Mouse (Mus musculus): Measurements from ENCODE around the gene Tesmin.
A peak's percentile ranks its signal among the peaks of the same experiment; 100 is the strongest.

Tesmin gene

DNA sequence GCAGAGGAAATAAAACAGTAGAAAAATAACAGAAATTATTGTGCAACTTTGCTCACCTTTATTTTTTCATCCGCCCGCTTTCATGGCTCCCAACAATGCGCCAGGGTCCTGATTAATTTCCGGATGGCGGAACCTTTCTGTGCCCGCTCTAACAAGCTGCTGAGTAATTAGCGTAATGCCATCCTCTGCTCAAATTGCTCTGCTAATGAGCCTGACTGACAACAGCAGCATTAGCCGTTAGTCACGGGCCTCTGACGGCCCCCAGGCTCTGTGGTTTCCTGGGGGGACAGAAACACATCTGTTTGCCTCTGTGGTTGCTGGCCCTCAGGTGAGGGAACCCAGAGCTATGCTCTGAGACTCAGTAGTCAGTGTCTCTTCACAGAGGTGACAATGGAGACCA, 52.4 kb downstream of the Tesmin start:
- DNase-seq (ENCODE audit: low spot score) = no peak

DNA sequence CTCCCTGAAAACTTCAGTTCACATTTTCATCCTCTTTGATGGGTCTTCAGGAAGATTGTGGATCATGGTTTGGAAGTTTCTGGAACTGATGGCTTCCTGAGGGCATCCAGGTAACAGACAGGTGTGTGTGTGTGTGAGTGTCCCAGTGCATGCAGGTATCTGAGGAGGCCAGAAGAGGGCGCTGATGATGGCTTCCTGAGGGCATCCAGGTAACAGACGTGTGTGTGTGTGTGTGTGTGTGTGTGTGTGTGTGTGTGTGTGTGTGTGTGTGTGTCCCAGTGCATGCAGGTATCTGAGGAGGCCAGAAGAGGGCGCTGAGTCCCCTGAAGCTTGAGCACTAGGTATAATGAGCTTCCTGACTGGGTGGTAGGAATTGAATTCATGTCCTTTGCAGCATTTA, 58.7 kb downstream of the Tesmin start:
- no peak for DNase-seq (ENCODE audit: low spot score)

DNA sequence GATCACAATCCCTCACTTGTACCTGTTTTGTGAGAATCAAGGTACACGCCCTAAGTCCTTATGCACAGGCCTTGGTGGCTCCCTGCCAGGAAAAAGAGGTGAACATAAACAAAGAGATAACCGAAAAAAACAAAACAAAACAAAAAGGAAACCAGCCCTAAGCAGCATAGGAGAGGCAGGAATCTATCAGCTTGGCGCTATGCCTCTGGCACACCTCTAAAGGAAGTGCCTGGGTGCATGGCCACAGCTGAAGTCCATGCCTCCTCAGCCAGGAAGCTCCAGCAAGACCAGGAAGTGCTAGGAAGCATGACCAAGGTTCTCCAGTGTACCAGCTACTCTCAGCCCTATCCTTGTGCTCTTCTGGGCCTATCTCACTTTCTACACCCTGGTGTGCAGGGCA, 60.6 kb downstream of the Tesmin start:
- DNase-seq (ENCODE audit: low spot score) = no peak

DNA sequence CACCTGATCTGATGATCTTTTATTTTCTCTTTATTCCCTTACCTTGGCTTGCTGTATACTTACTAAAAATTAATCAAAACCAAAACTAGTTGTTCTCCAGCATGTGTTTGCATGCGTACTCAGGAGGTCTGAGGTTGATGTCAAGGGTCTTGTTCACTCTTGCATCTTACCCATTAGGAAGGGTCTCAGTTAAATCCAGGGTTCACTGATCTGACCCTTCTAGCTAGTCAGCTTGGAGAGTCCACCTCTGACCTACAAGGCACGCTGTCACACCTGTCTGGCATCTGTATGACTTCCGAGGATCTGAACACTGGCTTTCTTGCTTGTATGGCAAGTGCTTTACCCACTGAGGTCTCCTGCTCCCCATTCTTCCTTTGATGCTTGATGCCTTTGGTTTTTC, 62.1 kb downstream of the Tesmin start:
- no peak for DNase-seq (ENCODE audit: low spot score)

DNA sequence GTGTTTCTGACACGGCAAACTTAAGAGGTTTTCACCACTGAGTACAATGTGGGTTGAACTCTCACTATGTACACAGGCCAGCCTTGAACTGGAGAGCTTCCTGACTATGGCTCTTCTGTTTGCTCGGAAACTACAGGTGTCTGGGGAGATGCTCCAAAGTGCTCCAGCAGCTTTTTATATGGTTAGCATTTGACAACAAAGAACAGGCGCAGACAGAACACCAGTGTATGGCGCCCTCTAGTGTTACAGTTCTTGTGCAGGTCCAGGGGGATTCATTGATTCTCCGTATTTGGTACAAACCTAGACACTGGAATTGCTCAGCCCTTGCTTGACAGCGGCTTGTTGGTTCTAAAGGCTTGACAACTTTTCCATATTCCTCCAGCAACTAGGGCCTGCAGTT, 62.5 kb downstream of the Tesmin start:
- DNase-seq (ENCODE audit: low spot score) = peak; percentile 54

DNA sequence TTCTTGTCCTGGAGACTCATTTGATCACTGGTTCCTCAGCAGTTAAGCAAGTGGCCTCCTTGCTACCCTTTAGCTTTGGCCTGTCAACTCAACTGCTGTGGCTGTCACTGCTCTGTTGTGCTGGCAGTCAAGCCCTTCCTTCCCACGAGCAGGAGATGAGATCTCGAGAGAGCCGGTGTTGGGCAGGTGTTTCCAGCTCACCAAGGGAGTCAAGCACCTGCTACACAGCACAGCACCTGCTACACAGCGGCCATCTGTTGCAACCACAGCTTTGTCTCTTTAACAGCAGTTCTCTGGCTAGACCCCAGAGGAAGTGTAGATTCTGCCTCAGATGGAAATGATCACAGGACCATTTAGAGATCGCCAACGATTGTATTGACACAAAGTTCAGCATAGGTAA, 63.0 kb downstream of the Tesmin start:
- no peak for DNase-seq (ENCODE audit: low spot score)

Data from c-Kit-positive CD71-positive TER-119-positive erythroid progenitor cells, embryonic 14.5 days (primary cell).